27 mouse cellular contexts compared by ENCODE assay signal in the genomic region with DNA sequence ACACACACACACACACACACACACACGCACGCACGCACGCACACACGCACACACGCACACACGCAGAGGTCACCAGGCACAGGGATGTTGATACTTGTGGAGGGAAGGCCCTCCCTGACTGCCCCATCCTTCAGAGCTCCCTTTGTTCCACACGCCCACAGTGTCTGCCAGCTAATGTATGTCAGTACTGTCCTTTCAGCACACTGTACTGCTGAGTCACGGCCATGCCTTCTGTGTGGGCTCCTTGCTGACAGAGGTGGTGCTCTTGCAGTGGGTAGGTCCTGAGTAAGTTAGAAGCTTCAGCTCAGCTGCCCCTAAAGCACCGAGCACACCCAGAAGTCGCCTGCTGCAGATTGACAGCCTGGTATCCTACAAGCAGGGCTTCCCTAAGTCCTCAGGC. TPM values are rescaled to one million over a fixed set of nuclear protein-coding genes. Genes with fewer than 3 reads are reported as not detected.
DNase-seq lines count a peak whose midpoint lies in the region; ATAC-seq and TF ChIP-seq lines count a peak whose summit lies in the region.
"Had no signal": no experiment of that assay in that cellular context is flagged by ENCODE, and none has a peak within 500 bp of the region (broad histone marks: within the 10 kb centered on the region; RNA-seq: fewer than 3 reads in every experiment).

No protein-coding gene starts in this region.

- ATAC-seq in frontal cortex, adult (ENCODE audit: low TSS enrichment), result peak; percentile 80; the same call in 1 of the 2 replicates
- ATAC-seq in kidney, embryonic 14.5 days (ENCODE audit: low FRiP score, low TSS enrichment), result no peak
- ATAC-seq: forebrain, embryonic 14.5 days; forebrain, postnatal 0 days; hindbrain, postnatal 0 days had no signal

- no peaks in the 10 kb centered on the region for H3K9me3 ChIP-seq in kidney, embryonic 14.5 days (ENCODE audit: control insufficient read depth, low read length)
- H3K9me3 ChIP-seq: embryonic facial prominence, embryonic 12.5 days; embryonic facial prominence, embryonic 15.5 days; heart, embryonic 10.5 days; heart, embryonic 13.5 days had no signal

- TF ChIP-seq POLR2A in olfactory bulb, adult 2 months (IDR thresholded peaks at IDR 0.05; ENCODE audit: insufficient read depth, low read depth, low read length), result no peak

- H3K4me3 ChIP-seq in olfactory bulb, adult 2 months (ENCODE audit: insufficient read depth, low read depth, low read length), result no peak overlapping the region
- no peak overlapping the region for H3K4me3 ChIP-seq in kidney, embryonic 14.5 days (ENCODE audit: low read length)
- H3K4me3 ChIP-seq: embryonic facial prominence, embryonic 12.5 days; embryonic facial prominence, embryonic 15.5 days; heart, adult 2 months; heart, embryonic 10.5 days; heart, embryonic 13.5 days had no signal

- DNase-seq in frontal cortex, postnatal 10 days (ENCODE audit: low spot score in 2 of 2), result no peak
- peak; percentile 53 for DNase-seq in right cerebral cortex, adult 18-20 months
- no peak for DNase-seq in right cerebral cortex, postnatal 25 days
- peak; percentile 7 for DNase-seq in Muller cell, postnatal 12 days (ENCODE audit: inconsistent ontology term)
- DNase-seq in spleen, postnatal 10 days (ENCODE audit: low spot score in 2 of 2), result no peak
- DNase-seq: adrenal gland, postnatal 10 days; adrenal gland, postnatal 36 days; cerebellum, adult 11 months; cerebellum, adult 2 months; cerebellum, adult 9-11 months; cerebellum, postnatal 25 days; forebrain, postnatal 0 days; gastrocnemius, postnatal 10 days; gastrocnemius, postnatal 36 days; heart, adult 2 months; heart, postnatal 14 days; heart, postnatal 4 days had no signal

- 59% methylated on average over 11 of the region's 11 CpGs for WGBS in olfactory bulb, adult 2 months
- WGBS in kidney, embryonic 14.5 days, result 92% methylated on average over 11 of the region's 11 CpGs

- no peak overlapping the region for H3K4me2 ChIP-seq in kidney, embryonic 14.5 days (replicated peaks; ENCODE audit: low read depth, low read length)
- H3K4me2 ChIP-seq: embryonic facial prominence, embryonic 12.5 days; embryonic facial prominence, embryonic 15.5 days; heart, embryonic 13.5 days; hindbrain, embryonic 14.5 days had no signal

- peaks cover 23% of the 10 kb centered on the region for H3K4me1 ChIP-seq in olfactory bulb, adult 2 months (ENCODE audit: control insufficient read depth, insufficient read depth, low read length)
- peaks cover 9% of the 10 kb centered on the region; the same call in 1 of the 2 replicates for H3K4me1 ChIP-seq in kidney, embryonic 14.5 days (ENCODE audit: control insufficient read depth, insufficient read depth, low read length)

- peaks cover 60% of the 10 kb centered on the region for H3K36me3 ChIP-seq in kidney, embryonic 14.5 days (ENCODE audit: control insufficient read depth, insufficient read depth, low read length)

- no peaks in the 10 kb centered on the region for H3K27me3 ChIP-seq in kidney, embryonic 14.5 days (ENCODE audit: control insufficient read depth, insufficient read depth, low read length)
- H3K27me3 ChIP-seq: embryonic facial prominence, embryonic 12.5 days; embryonic facial prominence, embryonic 15.5 days; heart, embryonic 13.5 days had no signal

- no peak for TF ChIP-seq CTCF in olfactory bulb, adult 2 months (IDR thresholded peaks at IDR 0.05; ENCODE audit: insufficient read depth, low read depth, low read length)

- peak overlapping the region; percentile 28; the same call in 1 of the 2 replicates for H3K27ac ChIP-seq in olfactory bulb, adult 2 months (ENCODE audit: insufficient read depth, low read depth, low read length)
- H3K27ac ChIP-seq in kidney, embryonic 14.5 days (ENCODE audit: low read depth, low read length), result no peak overlapping the region
- H3K27ac ChIP-seq: embryonic facial prominence, embryonic 12.5 days; embryonic facial prominence, embryonic 15.5 days; heart, adult 2 months; heart, embryonic 10.5 days; heart, embryonic 13.5 days; hindbrain, embryonic 14.5 days; hindbrain, postnatal 0 days had no signal

- no peak overlapping the region for H3K9ac ChIP-seq in kidney, embryonic 14.5 days (ENCODE audit: low read depth, low read length)
- H3K9ac ChIP-seq: embryonic facial prominence, embryonic 12.5 days; embryonic facial prominence, embryonic 15.5 days; forebrain, postnatal 0 days; heart, embryonic 13.5 days; hindbrain, embryonic 14.5 days had no signal

RNA-seq across cellular contexts. Expression of a gene that starts 5.5 kb away (rescaled TPM):
- not detected in 2 replicates for polyA plus RNA-seq in olfactory bulb, adult 2 months (2012; ENCODE audit: insufficient read depth, insufficient read length, low replicate concordance, missing spikeins)
- polyA plus RNA-seq in kidney, embryonic 14.5 days (2014; fragmentation: Nextera tagmentation; extraction: Ambion mirVana), result 11.4 and 17.4 TPM in 2 replicates

RNA-seq across cellular contexts. Expression of a gene that starts 5.5 kb away (rescaled TPM):
- polyA plus RNA-seq in olfactory bulb, adult 2 months (2012; ENCODE audit: insufficient read depth, insufficient read length, low replicate concordance, missing spikeins), result not detected in 2 replicates
- polyA plus RNA-seq in kidney, embryonic 14.5 days (2014; fragmentation: Nextera tagmentation; extraction: Ambion mirVana), result 11.1 and 14.1 TPM in 2 replicates

RNA-seq across cellular contexts. Expression of a gene that starts 23.4 kb away (rescaled TPM):
- not detected in 2 replicates for polyA plus RNA-seq in olfactory bulb, adult 2 months (2012; ENCODE audit: insufficient read depth, insufficient read length, low replicate concordance, missing spikeins)
- polyA plus RNA-seq in kidney, embryonic 14.5 days (2014; fragmentation: Nextera tagmentation; extraction: Ambion mirVana), result 104 and 115 TPM in 2 replicates

RNA-seq across cellular contexts. Expression of a gene that starts 31.1 kb away (rescaled TPM):
- not detected in 2 replicates for polyA plus RNA-seq in olfactory bulb, adult 2 months (2012; ENCODE audit: insufficient read depth, insufficient read length, low replicate concordance, missing spikeins)
- 12.1 and 13.6 TPM in 2 replicates for polyA plus RNA-seq in kidney, embryonic 14.5 days (2014; fragmentation: Nextera tagmentation; extraction: Ambion mirVana)

RNA-seq across cellular contexts. Expression of a gene that starts 45.6 kb away (rescaled TPM):
- polyA plus RNA-seq in olfactory bulb, adult 2 months (2012; ENCODE audit: insufficient read depth, insufficient read length, low replicate concordance, missing spikeins), result not detected in 2 replicates
- polyA plus RNA-seq in kidney, embryonic 14.5 days (2014; fragmentation: Nextera tagmentation; extraction: Ambion mirVana), result 29.9 and 35.4 TPM in 2 replicates

Comparison
In these comparisons a context has a peak if more than half of its experiments do, and no peak if none do; other contexts are left out.
1. DNase-seq: peak in right cerebral cortex, adult 18-20 months (single experiment) and Muller cell, postnatal 12 days (single experiment); none in frontal cortex, postnatal 10 days (0 of 2), right cerebral cortex, postnatal 25 days (single experiment) and spleen, postnatal 10 days (0 of 2).
2. RNA of a gene that starts 23.4 kb away (polyA plus RNA-seq): 104 to 115 TPM in kidney, embryonic 14.5 days; not detected in olfactory bulb, adult 2 months; every median in the first group is over 100 times any median in the second.